Mouse (Mus musculus) liver, embryonic 15.5 days (tissue): ENCODE measurements at regions not wholly inside any gene's neighbourhood (a gene's known extent, or its start where the extent isn't known, plus 50 kb on each side); places are given as distances from the start of the nearest gene placed in this dataset.
A peak's percentile ranks its signal among the peaks of the same experiment; 100 is the strongest.

ENCODE experiments used
- ATAC-seq: fragments of 200-750 bp; cut with Nextera tagmentation; 2 replicates; pipeline ENCODE4 v1.8.0; 2017; ENCODE audit warnings: moderate number of reproducible peaks, mild to moderate bottlenecking, moderate library complexity; ENCODE audit not compliant: insufficient read depth
- H3K27ac ChIP-seq: fragments of 300-500 bp; sonication (generic); replicated peaks from 2 replicates; pipeline ENCODE4 v1.5.1; 2015; ENCODE audit warnings: mild to moderate bottlenecking, inconsistent platforms
- H3K27me3 ChIP-seq: fragments of 300-500 bp; sonication (generic); 2 replicates; pipeline ENCODE4 v1.6.1; 2015; ENCODE audit warnings: mild to moderate bottlenecking, inconsistent platforms
- H3K36me3 ChIP-seq: fragments of 300-500 bp; sonication (generic); replicated peaks from 2 replicates; pipeline ENCODE4 v1.6.1; 2015; ENCODE audit warnings: moderate library complexity, mild to moderate bottlenecking, inconsistent platforms
- H3K4me1 ChIP-seq: fragments of 300-500 bp; sonication (generic); replicated peaks from 2 replicates; pipeline ENCODE4 v1.6.1; 2015; ENCODE audit warnings: inconsistent platforms
- H3K4me2 ChIP-seq: fragments of 300-500 bp; sonication (generic); 2 replicates; pipeline ENCODE4 v1.6.1; 2015; ENCODE audit warnings: moderate library complexity, mild to moderate bottlenecking, inconsistent platforms
- H3K4me3 ChIP-seq: fragments of 300-500 bp; sonication (generic); replicated peaks from 2 replicates; pipeline ENCODE4 v1.5.1; 2015; ENCODE audit warnings: mild to moderate bottlenecking, inconsistent platforms
- H3K9ac ChIP-seq: fragments of 300-500 bp; sonication (generic); 2 replicates; pipeline ENCODE4 v1.6.1; 2015; ENCODE audit warnings: moderate library complexity, mild to moderate bottlenecking, inconsistent platforms
- H3K9me3 ChIP-seq: fragments of 300-500 bp; sonication (generic); replicated peaks from 2 replicates; pipeline ENCODE4 v1.6.1; 2016; ENCODE audit warnings: inconsistent platforms
- WGBS: fragments of 180-500 bp; shearing (Covaris S2); methylation state at CpG from one replicate; pipeline ENCODE4 v1.1.7; 2015; ENCODE audit warnings: mixed read lengths; ENCODE audit not compliant: insufficient replicate concordance; 5-methylcytosine and 5-hydroxymethylcytosine counted together

DNA sequence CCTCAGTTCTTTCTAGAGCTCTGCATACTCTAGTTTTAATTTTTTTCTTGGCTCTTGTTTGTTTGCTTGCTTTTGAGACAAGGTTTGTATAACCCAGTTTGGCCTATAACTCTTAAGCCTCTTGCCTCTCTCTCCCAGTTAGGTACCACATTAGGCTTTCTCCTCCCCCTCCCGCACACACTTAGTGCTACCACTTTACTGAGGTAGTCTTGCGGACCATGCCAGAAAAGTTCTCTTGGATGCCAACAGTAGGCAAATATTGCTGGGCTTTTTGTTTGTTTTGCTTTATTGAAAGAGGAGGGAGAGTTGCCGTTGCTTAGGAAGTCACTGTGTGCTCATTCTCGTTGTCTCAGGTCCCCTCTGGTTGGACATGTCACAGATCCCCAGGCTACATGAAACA, 259.4 kb upstream of the Sall1 start:
- ATAC-seq: no peak
- H3K27ac ChIP-seq: no peak overlapping the region
- 52% methylated on average over 4 of the region's 4 CpGs for WGBS
- H3K27me3 ChIP-seq: no peaks in the 10 kb centered on the region
- H3K36me3 ChIP-seq: no peaks in the 10 kb centered on the region
- H3K9ac ChIP-seq: no peak overlapping the region
- H3K4me1 ChIP-seq: no peaks in the 10 kb centered on the region
- H3K9me3 ChIP-seq: no peaks in the 10 kb centered on the region
- no peak overlapping the region for H3K4me2 ChIP-seq
- no peak overlapping the region for H3K4me3 ChIP-seq

DNA sequence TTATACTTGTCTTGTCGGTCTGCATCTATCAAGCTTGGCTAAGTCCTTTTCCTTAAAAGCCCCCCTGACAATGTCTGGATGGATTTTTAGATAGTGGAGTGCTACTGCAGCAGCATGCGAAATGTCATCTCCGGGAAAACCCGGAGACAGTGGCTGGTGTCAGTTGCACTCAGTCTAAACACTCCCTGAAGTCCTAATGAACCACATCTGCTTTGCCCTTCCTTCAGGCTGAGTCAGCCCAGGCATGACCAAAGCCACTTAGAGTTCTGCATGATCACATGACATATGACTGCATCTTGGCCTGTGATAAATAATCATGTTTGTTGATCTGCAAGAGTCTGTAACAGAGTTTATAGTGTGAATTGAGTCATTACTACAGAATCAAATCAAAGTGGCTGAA, 255.7 kb upstream of the Sall1 start:
- Histone ChIP-seq H3K9ac (no peak overlapping the region), H3K4me2 (no peak overlapping the region), H3K4me3 (no peak overlapping the region), H3K27ac (no peak overlapping the region), H3K27me3 (no peaks in the 10 kb centered on the region), H3K36me3 (no peaks in the 10 kb centered on the region), H3K9me3 (no peaks in the 10 kb centered on the region), H3K4me1 (no peaks in the 10 kb centered on the region)
- WGBS: 66% methylated on average over 4 of the region's 4 CpGs
- ATAC-seq: no peak

DNA sequence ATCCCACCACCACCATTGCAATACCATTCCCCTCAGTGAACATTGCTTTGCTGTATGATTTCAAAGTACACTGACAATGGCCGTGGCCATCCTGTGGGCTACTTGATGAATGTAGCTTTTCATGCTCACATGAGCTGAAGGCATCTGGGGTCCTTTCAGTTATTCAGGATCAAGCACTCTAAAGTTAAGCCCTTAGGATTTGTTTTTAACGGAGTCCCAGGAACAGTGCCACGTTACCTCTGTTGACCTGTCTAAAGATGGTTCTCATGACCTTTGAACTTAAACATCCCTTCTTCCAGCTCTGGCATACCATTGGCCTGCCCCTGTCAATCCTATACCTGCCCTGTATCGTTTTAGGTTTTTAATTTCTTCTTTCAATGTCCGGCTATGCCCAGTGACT, 251.7 kb upstream of the Sall1 start:
- Histone ChIP-seq H3K4me1 (no peaks in the 10 kb centered on the region), H3K9me3 (no peaks in the 10 kb centered on the region), H3K27me3 (no peaks in the 10 kb centered on the region), H3K4me3 (no peak overlapping the region), H3K36me3 (no peaks in the 10 kb centered on the region), H3K9ac (no peak overlapping the region), H3K4me2 (no peak overlapping the region), H3K27ac (no peak overlapping the region)
- 58% methylated on average over 5 of the region's 5 CpGs for WGBS
- ATAC-seq: no peak

DNA sequence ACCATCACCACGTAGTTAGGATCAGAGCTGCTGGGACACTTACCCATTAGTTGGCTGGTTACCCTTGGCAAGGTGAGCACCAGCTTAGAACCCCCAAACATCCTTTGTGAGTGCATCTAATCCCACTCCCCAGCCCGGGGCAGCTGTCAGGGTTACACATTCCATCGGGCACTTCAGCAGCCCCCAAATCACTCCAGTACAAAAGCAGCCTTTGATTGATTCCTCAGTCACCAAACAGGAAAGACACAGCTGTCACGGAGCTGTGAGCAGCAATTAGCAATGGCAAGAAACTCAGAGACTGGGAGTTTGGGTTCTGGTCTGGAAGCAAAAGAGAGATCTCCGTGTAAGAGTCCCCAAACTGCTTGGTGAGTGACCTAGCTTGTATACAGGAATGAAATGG, 245.1 kb upstream of the Sall1 start:
- Histone ChIP-seq H3K4me2 (no peak overlapping the region), H3K27me3 (no peaks in the 10 kb centered on the region), H3K4me1 (no peaks in the 10 kb centered on the region), H3K27ac (no peak overlapping the region), H3K9me3 (no peaks in the 10 kb centered on the region), H3K4me3 (no peak overlapping the region), H3K36me3 (no peaks in the 10 kb centered on the region), H3K9ac (no peak overlapping the region)
- no peak for ATAC-seq
- 18% methylated on average over 5 of the region's 5 CpGs for WGBS

DNA sequence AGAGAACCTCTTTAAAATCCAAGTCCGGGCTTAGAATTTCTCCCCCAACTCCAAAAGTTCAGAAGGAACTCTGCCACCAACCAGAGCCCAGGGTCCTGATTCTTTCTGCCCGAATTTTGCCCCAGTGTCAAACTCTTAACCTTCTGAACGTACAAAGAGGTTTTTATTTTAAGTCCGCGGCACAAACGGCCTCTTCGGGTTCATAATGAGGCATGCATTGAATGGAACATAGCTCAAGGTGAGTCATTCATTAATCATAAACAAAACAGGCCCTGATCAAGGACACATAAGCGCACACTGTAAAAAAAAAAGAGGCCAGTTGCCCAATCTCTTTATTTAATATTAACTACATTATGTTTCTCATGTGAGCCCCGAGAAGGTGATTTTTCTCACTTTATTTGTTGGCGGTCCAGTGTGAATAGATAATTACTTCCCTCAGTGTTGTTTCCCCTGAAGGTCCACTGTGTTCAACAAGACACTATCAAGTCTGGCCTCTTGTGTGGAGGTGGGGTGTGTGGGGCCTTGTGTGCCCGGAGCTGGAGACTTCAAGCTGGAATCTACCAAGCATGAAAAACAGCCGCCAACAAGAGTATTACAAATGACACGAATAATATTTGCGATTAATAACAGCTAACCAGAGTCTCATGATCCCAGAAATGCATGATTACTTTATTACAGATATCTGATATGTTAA, 241.1 kb upstream of the Sall1 start:
- no peaks in the 10 kb centered on the region for H3K36me3 ChIP-seq
- H3K27ac ChIP-seq: no peak overlapping the region
- H3K9ac ChIP-seq: no peak overlapping the region
- no peak overlapping the region for H3K4me3 ChIP-seq
- H3K27me3 ChIP-seq: no peaks in the 10 kb centered on the region
- 68% methylated on average over 14 of the region's 14 CpGs for WGBS
- H3K4me1 ChIP-seq: no peaks in the 10 kb centered on the region
- ATAC-seq: no peak
- no peaks in the 10 kb centered on the region for H3K9me3 ChIP-seq
- H3K4me2 ChIP-seq: no peak overlapping the region

DNA sequence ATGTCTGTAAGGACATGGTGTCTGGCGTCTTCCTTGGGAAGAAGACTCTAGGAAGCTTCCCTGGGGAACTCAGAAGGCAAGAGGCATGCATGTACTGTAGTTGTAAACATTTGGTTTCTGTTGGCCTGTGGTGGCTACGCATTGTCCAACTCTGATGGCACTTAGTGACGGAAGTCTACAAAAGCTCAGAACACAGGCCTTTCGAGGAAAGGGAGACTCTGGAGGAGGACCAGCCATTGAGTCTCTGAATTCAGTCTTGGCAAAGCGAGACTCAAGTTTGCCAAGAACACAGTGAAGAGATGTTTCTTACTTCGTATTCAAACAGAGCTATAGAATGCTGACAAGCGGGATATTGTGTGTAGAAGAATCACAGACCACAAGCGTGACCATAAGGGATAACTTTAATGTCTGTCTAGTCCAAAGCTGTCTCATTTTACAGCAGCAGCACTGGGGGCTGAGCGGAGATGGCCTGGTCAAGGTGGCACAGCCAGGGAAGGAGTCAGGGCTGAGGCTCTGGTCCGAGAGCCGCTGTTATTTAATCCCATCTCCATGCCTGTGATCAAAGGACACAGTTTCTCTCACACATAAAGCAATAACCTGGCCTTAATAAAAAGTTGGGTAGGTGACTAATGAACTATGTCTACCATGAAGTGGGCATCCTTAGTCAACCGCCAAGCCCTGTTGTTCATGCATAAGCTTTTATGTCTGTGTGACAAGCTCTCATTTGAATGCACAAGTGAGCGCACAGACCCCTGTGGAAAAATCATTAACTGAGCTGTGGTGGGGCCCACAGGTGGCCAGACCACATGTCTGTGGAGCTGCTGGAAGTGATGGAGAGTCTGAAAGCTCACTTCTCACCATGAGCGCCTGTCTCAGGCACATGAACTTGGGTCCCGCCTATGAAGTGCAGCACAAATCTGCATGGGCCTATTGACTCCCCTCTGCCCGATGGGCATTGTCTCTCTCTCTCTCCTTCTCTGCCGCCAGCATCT, 239.4 kb upstream of the Sall1 start:
- H3K4me2 ChIP-seq: no peak overlapping the region
- ATAC-seq: no peak
- H3K4me3 ChIP-seq: no peak overlapping the region
- no peaks in the 10 kb centered on the region for H3K27me3 ChIP-seq
- H3K9me3 ChIP-seq: no peaks in the 10 kb centered on the region
- no peak overlapping the region for H3K27ac ChIP-seq
- H3K9ac ChIP-seq: no peak overlapping the region
- no peaks in the 10 kb centered on the region for H3K4me1 ChIP-seq
- 72% methylated on average over 17 of the region's 17 CpGs for WGBS
- H3K36me3 ChIP-seq: no peaks in the 10 kb centered on the region

DNA sequence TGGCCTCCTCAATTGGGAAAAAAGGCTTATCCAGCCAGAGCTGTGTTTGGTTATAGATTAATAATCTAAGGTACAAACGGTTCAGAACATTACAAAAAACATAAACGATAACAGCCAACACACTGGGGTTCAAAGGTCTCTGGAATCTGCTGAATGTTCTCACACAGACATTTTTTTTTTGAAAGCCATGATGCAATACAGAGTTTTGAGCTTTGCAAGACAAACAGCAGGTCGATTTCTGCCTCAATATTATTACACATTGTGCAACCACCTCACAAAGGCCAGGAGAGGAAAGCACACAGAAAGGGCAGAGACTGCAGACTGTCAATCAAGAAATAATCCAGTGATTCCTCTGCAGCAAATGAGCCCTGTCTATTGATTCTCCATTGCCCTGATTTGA, 235.9 kb upstream of the Sall1 start:
- Histone ChIP-seq H3K4me1 (no peaks in the 10 kb centered on the region), H3K27ac (no peak overlapping the region), H3K4me2 (no peak overlapping the region), H3K36me3 (no peaks in the 10 kb centered on the region), H3K27me3 (no peaks in the 10 kb centered on the region), H3K9ac (no peak overlapping the region), H3K9me3 (no peaks in the 10 kb centered on the region), H3K4me3 (no peak overlapping the region)
- WGBS: 49% methylated on average over 3 of the region's 3 CpGs
- ATAC-seq: peak; percentile 78

DNA sequence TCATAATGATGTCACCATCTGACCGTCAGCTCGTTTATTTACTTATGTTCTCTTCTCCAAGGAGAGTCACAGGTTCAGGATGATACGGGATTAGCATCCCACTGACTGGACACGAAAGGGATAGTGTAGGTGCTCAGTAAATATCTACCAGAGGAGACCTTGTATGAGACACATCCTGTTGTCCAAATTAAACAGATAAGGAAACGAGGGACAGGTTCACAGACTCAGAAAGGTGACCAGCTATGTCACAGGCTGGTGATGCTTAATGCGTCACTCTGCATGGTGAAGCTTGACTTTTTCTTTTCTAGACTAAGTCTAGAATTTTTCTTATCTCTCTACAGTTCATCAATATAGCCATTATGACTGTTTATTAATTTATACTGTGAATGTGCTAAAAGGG, 235.2 kb upstream of the Sall1 start:
- no peak overlapping the region for H3K9ac ChIP-seq
- H3K27me3 ChIP-seq: no peaks in the 10 kb centered on the region
- no peak overlapping the region for H3K4me3 ChIP-seq
- H3K9me3 ChIP-seq: no peaks in the 10 kb centered on the region
- no peaks in the 10 kb centered on the region for H3K36me3 ChIP-seq
- ATAC-seq: no peak
- no peaks in the 10 kb centered on the region for H3K4me1 ChIP-seq
- WGBS: 51% methylated on average over 6 of the region's 6 CpGs
- H3K27ac ChIP-seq: no peak overlapping the region
- no peak overlapping the region for H3K4me2 ChIP-seq

DNA sequence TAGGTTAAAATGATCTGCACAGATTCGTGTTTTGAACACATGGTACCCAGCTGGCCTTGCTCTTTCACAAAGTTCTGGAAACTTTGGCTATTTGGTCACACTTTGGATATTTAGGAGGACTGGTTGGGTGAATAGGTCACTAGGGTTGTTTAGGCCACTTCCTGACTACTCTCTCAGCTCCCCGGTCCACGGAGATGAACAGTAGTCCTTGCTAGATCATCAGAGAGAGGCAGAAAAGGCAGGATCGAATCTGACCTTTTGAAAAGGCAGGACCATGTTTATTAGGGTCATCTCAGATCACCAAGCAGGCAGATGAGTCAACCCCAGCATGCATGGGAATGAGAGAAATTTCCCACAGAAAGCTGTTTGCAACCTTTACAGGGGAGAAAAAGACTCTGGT, 229.3 kb upstream of the Sall1 start:
- WGBS: 38% methylated on average over 4 of the region's 4 CpGs
- H3K9me3 ChIP-seq: no peaks in the 10 kb centered on the region
- no peaks in the 10 kb centered on the region for H3K36me3 ChIP-seq

DNA sequence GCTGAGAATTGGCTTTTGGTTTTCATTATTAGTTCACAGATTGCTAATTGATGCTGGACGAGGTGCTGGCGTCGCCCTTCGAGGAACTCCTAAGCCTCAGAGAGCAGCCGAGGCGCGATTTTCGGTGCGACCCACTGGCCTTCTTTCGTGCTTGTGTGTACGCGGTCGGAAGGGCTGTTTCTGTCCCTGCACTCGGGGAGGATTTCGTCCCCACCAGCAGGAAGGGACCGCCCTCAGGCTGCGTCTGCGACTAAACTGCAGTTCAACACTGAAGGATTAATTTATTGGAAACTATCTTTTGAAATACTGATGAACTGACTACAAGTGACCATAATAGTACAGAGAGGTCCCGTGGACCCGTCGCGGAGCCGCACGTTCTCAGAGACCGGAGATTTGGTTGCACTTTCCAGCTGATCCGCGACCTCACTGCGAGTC, 228.4 kb upstream of the Sall1 start:
- no peak overlapping the region for H3K9ac ChIP-seq
- H3K4me1 ChIP-seq: no peaks in the 10 kb centered on the region
- H3K36me3 ChIP-seq: no peaks in the 10 kb centered on the region
- H3K27ac ChIP-seq: no peak overlapping the region
- no peak for ATAC-seq
- 1% methylated on average over 28 of the region's 28 CpGs for WGBS
- peak overlapping the region; percentile 53 for H3K4me2 ChIP-seq
- peak overlapping the region; percentile 25 for H3K4me3 ChIP-seq
- H3K27me3 ChIP-seq: peaks cover 22% of the 10 kb centered on the region
- no peaks in the 10 kb centered on the region for H3K9me3 ChIP-seq

More for the DNA sequence above, 229.3 kb upstream of the Sall1 start:
- Histone ChIP-seq H3K27ac (no peak overlapping the region), H3K4me3 (no peak overlapping the region), H3K27me3 (peaks cover 22% of the 10 kb centered on the region), H3K9ac (no peak overlapping the region), H3K4me1 (no peaks in the 10 kb centered on the region), H3K4me2 (no peak overlapping the region)
- ATAC-seq: no peak
